Mouse (Mus musculus): ENCODE measurements around the gene Zfp36. TPM values are rescaled to one million over a fixed set of nuclear protein-coding genes. Genes with fewer than 3 reads are reported as not detected.
A peak's percentile ranks its signal among the peaks of the same experiment; 100 is the strongest.
"Not testable (repeated sequence)": the region's sequence is repeated elsewhere in the genome, so short reads cannot be mapped to it uniquely, and the experiment has no call there.

The Zfp36 gene
- 100 to 1,000 TPM; 107 to 125 TPM for polyA plus RNA-seq (2017; shearing (Covaris generic))

DNA sequence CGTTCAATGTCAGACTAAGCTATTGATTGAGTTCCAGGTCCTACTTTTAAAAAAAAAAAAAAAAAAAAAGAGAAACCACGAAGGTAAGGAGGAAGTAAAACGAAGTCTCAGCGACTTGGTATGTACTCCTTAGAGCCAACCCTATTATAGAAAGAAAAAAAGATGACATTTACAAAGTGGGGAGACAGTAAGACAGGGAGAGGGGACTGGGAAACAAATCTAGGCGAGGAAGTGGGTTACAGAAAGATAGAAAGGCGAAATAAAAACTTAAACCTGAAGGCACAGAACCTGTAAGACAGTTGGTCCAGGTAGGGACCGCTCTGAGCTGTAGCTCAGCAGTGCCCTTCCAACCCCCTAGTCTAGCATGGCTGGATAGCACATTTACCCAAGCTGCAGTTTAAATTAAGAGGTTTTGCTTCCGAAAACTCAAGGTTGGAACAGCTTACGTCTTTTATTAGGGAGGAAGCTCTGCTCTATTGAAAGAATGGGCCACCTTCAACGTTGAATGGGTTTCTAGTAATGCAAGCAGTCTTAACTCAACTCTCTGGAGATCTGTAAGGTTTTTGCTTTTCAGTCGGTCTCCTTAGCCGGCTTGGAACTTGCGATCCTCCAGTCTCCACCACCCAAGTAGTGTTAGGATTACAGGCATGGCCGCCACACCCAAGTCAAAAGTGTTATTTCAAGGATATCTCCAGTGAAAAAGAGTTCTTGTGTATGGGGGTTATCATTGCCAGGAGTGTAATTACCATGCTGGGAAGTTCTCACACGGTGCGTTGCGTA is at the start of gene Zfp36:
Gene Zfp36 (minus strand): TSS at position 17 of the 780 bp plus-strand sequence.
- ATAC-seq: no peak

DNA sequence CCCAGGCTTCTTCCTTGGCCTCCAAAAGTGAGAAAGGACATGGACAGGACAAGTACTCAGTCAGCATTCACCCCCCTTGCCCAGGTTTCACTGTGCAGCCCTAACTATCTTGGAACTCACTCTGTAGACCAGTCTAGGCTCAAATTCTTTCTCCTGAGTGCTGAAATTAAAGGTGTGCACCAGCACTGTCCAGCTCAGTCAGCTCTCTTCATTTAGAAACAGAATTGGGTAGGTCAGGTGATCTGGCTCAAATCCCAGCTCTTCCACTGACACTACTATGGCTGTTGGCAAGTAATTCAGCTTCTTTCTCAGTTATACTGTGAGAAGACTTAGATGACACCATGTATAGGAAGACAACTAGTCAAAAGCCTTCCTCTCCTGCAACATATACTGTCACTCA is 47.7 kb upstream of the Zfp36 start:
- no peak for ATAC-seq

DNA sequence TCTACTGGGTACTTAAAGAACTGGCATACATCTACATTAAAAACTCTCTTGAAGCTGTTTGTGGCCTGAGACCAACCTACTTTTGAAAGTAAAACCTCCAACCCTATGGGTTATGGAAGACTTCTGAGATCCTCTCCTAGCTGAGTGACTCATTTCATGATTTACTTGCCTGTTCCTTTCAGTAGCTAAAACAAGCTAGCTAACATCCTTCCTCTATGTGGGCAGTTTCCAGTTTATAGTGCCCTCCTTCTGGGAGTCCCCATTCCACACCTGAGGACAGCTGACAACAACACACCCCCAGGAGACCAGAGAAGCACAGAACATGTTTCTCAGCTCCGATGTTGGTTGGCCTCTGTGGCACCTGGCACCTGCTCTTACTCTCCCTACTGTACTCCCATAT is 43.0 kb upstream of the Zfp36 start:
- ATAC-seq: no peak

GRCm38 (mm10) chr7:28419416-28419815 is 39.4 kb upstream of the Zfp36 start:
- ATAC-seq: no peak

DNA sequence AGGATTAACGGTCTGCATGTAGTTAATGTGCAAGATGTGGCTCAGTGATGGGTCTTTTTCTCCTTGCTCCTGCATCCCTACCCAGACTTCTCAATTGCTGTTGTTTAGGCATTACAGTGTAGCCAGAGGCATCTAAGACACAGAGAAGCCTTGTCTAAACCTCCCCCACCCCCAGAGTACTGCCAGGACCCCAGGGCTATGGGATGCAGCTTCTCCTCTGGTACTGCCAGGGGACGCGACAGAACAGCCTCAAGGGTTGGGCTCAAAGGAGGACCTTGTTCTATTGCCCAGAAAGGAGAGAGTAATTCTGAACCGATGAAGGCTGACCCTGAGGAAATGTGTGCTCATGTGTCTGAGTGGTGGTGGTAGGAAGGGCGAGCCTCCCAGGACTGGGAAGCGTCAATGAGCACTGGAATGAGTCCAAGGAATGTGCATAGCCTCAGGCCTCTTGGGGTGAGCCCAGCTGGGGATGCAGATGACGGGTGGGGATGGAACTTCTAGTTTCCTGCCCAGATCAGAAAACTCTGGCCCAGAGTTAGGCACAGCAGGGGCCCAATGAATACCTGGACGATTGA is 38.1 kb upstream of the Zfp36 start:
- ATAC-seq: no peak

- no peak for ATAC-seq
Measured at GRCm38 (mm10) chr7:28417368-28417767, 37.3 kb upstream of the Zfp36 start.

- no peak for ATAC-seq
Measured at GRCm38 (mm10) chr7:28412826-28413225, 32.8 kb upstream of the Zfp36 start.

DNA sequence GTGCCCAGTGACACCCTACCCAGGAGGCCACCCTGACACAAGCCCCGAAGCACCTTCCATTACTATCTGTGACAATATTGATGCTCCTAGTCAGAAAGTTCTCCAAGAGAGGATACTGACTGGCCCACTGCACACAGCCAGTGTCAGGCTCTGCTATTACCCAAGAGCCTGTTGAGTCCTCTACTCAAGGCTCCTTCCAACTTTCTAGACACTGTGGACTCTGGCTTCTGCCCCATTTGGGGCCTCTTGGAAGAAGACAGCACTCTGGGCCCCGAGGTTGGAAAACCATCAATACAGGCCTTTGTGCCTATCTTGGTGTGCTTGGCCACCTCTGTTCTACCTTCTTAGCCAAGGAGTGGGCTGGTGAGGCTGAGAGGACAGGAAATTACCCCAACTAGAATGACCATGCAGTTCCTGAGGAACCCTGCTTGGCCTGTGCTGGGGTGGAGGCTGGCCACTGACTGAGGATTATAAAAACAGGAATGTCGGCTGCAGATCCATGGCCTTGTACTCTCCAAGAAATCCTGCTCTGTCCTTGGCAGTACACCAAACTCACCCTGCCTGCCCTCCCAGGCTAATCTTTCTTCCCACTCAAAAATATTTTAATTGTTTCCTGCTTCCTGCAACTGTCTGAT is 30.9 kb upstream of the Zfp36 start:
- ATAC-seq: no peak

- ATAC-seq: no peak
Measured at GRCm38 (mm10) chr7:28401942-28402341, 21.9 kb upstream of the Zfp36 start.

DNA sequence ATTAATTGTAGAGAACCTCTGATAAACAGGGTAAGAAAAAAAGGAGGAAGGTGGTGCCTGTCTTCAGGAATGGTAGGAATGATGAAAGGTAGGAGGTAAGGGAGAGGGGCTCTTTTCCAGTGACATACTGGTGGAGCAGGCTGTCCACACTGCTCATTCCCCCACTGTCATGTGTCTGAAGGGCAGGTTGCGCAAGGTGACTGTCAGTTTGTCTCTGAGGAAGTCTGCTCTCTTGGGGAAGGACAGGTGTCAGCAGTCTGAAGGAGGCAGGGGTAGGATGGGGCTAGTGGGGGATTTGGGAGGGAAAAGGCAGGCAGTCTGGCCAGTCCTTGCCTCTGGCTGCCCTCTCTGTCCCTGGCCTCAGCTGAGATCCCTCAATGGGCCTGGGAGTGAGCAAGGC is 21.0 kb upstream of the Zfp36 start:
- ATAC-seq: no peak

DNA sequence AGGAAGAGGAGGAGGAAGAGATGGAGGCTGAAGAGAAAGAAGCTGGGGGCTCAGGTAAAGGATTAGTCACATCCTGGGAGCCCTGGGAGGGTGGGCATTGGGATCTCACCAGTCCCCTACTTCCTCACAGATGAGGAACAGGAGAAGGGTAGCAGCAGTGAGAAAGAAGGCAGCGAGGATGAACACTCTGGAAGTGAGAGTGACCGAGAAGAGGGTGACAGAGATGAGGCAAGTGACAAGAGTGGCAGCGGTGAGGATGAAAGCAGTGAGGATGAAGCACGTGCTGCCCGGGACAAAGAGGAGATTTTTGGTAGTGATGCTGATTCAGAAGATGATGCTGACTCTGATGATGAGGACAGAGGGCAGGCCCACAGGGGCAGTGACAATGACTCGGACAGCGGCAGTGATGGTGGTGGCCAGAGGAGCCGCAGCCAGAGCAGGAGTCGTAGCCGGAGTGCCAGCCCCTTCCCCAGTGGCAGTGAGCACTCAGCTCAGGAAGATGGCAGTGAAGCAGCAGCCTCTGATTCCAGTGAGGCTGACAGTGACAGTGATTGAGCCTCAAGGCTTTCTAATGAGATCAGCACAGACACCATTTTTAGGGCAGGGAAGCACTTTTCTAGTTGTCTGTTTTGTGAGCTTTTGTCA is 18.8 kb upstream of the Zfp36 start:
- no peak for ATAC-seq

DNA sequence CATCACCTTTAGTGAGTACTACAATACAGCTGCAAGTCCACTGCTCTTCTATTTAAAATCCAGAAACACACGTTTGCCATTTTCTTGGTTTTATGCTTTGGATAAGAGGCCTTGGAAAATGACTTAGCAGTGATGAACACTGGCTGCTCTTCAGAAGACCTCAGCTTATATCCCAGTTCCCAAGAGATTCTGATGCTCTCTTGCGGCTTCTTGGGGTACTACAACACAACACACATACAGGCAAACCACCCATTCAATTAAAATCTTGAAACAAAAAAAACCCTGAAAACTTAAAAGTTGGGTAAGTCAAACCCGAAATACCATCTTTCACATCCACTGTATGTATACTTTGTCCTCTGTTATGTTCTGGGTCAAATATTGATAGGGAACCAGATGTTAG is 17.9 kb upstream of the Zfp36 start:
- no peak for ATAC-seq

DNA sequence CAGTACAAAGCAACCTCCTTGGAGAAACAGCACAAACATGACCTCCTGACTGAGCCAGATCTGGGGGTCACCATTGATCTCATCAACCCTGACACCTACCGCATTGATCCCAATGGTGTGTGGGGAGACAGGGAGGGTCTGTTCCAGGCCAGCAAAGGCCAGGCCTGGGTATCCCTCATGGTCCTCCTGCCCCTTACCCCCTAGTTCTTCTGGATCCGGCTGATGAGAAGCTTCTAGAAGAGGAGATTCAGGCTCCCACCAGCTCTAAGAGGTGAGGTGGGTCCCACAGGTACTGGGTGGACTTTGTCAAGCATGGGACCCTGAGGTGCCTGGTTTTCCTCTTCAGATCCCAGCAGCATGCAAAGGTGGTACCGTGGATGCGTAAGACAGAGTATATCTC is 15.4 kb upstream of the Zfp36 start:
- ATAC-seq: no peak

GRCm38 (mm10) chr7:28393272-28393951 is 13.4 kb upstream of the Zfp36 start:
- peak; percentile 3 for ATAC-seq

DNA sequence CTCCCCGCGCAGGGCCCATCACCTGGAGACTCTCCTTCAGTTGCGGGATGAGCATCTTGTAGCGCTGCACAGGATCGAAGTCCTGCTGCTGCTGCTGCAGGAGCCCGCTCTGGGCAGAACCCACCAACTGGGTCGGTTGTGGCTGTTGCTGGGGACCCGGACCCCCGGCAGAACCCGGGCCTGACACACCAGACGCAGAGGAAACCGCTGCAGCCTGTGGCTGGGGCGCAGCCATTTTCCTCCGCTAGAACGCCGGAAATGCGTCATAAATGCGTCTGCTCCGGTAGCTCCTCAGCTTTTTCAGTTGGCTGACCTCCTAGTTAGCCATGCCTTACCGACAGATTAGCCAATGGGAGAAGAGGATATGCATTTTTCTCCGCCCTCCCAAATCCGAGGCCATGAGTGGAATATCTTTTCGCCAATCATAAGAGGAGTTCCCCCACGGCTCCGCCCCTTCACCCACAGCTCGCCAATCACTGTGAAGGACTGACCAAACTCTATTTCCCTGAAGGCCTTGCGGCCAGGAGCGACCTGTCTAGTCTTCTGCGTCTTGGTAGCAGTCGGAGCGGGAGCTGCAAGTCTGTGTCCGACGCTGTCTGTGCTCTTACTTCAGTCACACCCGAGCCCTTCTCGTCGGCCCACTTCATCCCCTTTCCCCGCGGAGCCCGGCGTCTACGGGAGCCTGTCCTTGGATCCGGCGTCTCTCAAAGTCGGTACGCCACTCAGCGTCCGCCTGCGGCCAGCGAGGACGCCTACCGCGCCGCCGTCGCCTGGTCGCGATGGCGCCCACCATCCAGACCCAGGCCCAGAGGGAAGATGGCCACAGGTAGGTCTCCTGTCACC is 12.6 kb upstream of the Zfp36 start, which contains the start of the genes Med29 and Paf1:
Gene Med29 (minus strand): TSS at position 280 of the 843 bp plus-strand sequence.
Gene Paf1 (plus strand): TSS at position 523 of the 843 bp plus-strand sequence.
- ATAC-seq: peak; percentile 96

GRCm38 (mm10) chr7:28390331-28390730 is 10.3 kb upstream of the Zfp36 start:
- ATAC-seq: no peak

DNA sequence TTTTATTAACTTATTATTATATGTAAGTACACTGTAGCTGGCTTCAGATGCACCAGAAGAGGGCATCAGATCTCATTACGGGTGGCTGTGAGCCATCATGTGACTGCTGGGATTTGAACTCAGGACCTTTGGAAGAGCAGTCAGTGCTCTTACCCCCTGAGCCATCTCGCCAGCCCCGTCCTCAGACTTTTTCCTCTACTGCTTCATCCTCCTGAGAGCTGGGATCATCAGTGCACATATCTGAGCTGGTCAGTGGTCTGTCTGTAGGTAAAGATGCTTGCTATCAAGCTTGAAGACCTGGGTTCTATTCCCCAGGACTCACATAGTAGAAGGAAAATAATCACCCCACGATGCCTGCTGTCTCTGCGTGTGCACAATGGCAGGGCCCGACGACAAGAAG is 7.3 kb upstream of the Zfp36 start:
- ATAC-seq: not testable (repeated sequence)

- ATAC-seq: not testable (repeated sequence)
Measured at GRCm38 (mm10) chr7:28386877-28387276, 6.8 kb upstream of the Zfp36 start.

DNA sequence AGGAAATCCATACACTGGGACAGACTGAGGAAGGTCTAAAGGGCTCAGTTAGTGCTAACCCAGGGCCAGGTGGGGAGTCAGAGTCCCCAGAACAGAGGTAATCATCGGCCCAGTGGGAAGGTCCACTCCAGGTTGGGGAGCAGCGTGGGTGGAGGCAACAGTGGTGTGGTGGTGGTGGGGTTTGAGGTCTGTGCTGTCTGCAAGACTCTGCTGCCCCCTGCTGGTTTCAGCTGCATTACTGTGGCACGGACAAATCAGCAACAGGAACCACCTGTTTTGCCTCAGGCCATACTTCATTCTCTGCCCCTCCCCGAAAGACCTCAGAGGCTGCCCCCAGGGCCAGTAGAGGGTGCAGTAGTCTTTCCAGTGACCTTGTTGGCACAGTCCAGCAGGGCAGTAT is 6.4 kb upstream of the Zfp36 start:
- ATAC-seq: no peak

DNA sequence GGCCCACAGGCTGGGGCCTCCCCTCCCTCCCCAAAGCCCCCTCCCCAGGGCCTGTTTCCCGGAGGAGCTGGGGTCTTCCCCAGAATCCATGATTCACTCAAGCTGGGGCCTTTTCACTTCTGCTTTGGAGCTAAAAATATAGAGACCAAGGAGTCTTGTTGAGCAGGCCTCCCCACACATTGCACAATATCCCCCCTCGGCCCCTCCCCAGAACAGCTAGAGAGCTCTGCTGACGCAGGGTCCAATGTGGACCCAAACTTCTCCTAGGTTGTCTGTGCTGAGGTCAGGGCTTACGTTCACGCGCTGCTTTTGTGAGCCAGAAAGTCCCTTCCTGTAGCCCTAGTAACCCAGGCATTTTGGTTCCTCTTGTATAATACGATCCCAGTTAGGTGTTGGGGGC is 6.0 kb upstream of the Zfp36 start:
- ATAC-seq: no peak

- no peak for ATAC-seq
Measured at GRCm38 (mm10) chr7:28385196-28385595, 5.1 kb upstream of the Zfp36 start.

DNA sequence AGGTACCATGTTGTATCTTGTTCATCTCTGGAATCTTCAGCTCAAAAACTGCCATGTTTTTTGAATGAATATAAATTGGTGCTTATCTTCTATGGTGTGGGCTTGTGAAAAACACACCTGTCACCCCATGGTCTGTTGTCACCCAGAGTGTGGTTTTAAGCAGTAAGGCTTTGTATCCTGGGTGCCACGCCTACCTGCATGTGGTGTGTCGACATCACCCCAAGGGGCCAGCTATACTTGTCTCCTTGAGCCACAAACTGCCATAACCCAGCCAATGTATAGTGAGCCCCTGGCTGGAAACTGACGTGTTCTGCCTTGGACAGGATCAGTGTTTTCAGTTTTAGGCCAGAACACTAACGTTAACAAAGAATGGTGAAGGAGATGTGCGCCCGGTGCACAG is 4.1 kb upstream of the Zfp36 start:
- no peak for ATAC-seq
